Mouse (Mus musculus) kidney, adult 2 months (tissue): ENCODE measurements at regions not wholly inside any gene's neighbourhood (a gene's known extent, or its start where the extent isn't known, plus 50 kb on each side); places are given as distances from the start of the nearest gene placed in this dataset.

Experiments used
- CTCF ChIP-seq: fragments of 200-500 bp; conservative IDR thresholded peaks from 2 replicates; pipeline ENCODE4 v1.5.1; 2011; ENCODE audit warnings: low read depth, mild to moderate bottlenecking, control low read depth, low read length, moderate library complexity, mixed read lengths; ENCODE audit not compliant: insufficient read depth, insufficient read length
- POLR2A ChIP-seq: fragments of 200-500 bp; IDR thresholded peaks from one replicate; pipeline ENCODE4 v1.6.1; 2011; ENCODE audit warnings: low read depth, low read length, control low read depth

DNA sequence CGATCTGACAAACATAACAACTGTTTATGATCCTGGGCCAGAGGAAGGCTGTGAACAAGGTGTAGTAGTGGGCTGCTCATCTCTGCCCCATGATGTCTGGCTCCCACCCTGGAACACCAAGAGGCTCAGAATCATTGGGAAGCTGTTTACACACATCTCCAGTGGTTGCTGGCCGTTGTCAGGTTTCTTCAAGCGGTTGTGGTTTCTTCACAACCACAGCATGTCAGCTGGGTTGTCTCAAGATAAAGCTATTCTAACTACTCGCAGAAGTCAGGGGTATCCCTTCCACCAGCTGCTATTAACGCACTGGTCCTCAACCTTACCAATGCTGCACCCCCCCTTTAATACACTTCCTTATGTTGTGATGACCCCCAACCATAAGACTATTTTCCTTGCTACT lies 73.7 kb upstream of the Pcsk6 start:
- TF ChIP-seq CTCF (no peak), POLR2A (no peak)
